Mouse (Mus musculus) fat pad, adult 2 months (tissue): Measurements from ENCODE around the gene Bbs9.

Experiments used
- DNase-seq: peaks from one replicate; pipeline ENCODE4 v3.0.0-alpha.2; 2011; ENCODE audit warnings: low read depth, low spot score; ENCODE audit errors: extremely low read depth

Bbs9 gene

DNA sequence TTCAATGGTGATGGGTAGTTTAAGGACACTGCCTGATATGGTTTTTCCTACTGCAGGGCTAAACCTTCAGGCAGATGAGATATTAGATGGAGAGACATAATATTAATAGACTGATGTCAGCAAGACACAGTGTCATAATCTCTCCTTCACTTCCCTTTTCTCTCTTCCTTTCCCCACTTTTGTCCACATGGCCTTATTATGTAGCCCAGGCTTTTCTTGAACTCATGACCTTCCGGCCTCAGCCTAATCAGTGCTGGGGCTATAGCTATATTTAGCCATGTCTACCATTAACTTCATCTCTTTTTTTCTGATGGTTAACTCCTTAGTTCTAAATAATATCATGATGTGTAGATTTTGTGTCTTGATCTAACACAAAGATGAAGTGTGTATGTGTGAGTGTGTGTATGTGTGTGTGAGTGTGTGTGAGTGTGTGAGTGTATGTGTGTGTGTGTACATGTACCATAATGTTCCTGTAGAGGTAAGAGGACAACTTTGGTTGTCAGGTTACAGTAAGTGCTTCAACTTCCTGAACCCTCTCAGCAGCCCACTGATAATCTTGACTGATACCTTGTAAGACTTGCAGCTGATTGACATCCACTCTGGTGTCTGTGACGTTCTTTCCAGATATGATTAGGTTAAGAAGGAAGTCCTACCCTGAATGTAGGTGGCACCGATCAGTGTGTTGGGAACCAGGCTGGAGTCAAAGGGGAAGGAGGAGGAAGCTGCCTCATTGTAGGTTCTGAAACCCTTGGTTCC lies 55.4 kb downstream of the Bbs9 start:
- DNase-seq, result no peak

DNA sequence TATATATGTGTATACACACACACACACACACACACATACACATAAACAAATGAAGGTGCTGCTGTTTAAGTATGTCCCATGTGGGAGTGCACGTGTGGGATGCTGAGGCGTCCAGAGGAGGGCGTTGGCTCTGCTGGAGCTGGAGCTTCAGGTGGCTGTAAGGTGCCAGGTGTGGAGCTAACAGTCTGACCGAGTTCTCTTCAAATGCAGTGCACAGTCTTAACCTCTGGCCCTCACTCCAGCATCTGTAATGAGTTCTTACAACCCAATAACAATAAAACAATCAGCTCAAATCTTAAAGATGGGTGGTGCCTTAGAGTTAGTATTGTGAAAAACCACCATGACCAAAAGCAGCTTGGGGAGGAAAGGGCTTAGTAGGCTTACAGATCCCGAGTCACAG lies 56.6 kb downstream of the Bbs9 start:
- DNase-seq, result no peak

DNA sequence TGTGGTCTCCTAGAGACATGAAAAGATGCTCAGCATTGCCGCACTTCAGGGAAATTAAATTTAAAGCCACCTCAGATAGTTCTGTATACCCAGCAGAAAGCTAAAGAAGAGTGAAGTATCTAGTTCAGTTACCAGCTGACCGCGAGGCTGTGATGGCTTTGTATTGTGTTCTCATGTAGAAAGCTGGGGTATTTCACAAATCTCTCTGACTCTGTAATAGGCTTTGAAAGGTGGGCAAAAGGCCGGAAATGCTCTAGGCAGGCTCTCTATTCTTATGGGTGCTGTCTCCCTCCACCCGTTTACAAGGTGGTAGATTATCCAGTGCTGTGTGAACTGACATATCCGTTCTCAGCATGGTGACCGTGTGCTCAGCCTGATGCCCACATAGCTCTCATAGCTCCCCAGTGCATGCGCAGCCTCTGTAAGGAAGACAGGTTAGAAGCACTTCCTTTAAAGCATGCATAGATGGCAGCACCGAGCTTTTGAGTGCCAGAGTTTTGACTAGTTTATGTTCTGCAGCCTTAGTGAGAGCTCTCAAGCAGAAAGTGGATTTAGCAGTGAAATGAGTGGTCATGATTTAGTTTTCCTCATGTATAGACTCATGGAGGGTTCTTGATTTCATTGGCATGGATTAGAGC lies 57.4 kb downstream of the Bbs9 start:
- DNase-seq, result no peak

DNA sequence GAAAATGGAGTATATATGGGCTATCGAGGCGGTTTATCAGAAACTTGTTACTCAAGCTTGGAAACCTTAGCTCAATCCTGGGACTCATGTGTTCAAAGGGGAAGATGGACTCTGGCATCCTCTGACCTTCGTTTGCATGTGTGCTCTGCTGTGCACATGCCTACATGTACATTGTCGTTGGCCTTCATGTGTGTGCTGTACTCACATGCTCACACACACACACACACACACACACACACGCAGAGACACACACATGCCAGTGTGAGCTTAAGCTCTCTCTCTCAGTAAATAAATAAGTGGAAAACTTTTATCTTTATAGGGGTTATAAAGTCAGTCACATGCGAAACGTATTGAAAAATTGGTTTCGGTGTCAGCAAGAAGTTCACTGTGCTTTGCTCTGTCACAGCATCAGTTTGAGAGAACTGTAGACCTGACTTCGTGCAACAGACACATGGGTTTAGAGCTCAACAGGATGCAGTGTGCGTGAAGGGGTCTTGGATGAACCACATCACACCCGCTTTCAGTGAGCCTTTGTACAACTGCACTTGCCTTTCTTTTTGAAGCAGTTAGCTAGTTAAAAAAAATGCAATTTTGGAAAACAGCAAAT lies 62.4 kb downstream of the Bbs9 start:
- DNase-seq, result no peak

DNA sequence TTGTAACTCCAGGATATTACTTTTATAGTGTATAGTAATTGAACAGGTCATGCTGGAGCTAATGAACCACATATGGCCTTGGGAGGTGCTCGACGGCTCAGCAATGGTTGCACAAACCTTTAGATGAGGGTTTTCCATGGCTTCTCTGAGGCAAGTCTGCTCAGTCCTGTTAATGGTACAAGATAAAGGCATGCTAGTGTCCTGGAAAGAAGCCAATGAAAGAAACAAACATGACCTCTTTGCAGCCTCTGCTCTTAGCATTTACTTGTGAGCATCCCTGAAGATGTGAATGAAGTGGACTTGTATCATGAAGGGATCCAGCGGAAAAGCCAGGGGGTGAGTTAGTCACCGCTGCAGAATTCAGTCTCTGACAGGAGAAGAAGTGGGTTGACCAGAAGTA lies 64.0 kb downstream of the Bbs9 start:
- DNase-seq, result no peak

DNA sequence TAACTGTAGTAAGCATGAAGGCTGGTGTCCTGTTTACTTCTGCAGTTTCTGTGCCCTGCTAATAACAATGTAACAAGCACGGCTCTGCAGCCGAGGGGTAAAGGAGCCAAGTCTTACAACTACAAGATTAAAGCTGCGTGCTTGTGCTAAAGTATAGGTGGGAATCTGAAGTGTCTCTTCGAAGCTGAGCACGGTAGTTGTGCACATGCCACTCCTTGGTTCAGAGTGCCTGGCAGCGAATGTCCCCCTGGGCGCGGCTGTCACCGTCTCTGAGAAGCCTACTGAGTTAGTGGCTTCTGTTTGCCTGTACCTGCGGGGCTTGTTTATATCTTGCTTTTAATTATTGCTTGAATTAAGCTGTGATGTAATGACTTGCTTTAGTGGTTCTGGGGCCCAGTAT lies 65.6 kb downstream of the Bbs9 start:
- no peak for DNase-seq

DNA sequence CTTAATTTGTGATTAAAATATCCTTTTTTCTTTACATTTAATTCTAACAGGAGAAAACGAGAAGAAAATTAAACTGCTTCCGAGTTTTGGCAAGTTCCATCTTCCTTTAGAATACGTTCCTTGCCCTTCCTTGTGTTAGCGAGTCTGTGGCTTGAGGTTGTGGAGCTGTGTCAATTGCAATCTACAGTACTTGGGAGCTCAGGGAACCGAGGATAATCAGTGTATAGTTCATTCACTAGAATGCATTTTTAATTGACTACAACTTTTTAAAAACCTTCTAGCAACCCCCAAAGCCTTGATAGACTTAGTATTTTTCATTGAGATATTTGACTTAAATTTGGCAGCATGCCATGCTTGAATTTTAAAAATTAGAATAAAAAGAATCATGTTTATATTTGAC lies 68.0 kb downstream of the Bbs9 start:
- no peak for DNase-seq

DNA sequence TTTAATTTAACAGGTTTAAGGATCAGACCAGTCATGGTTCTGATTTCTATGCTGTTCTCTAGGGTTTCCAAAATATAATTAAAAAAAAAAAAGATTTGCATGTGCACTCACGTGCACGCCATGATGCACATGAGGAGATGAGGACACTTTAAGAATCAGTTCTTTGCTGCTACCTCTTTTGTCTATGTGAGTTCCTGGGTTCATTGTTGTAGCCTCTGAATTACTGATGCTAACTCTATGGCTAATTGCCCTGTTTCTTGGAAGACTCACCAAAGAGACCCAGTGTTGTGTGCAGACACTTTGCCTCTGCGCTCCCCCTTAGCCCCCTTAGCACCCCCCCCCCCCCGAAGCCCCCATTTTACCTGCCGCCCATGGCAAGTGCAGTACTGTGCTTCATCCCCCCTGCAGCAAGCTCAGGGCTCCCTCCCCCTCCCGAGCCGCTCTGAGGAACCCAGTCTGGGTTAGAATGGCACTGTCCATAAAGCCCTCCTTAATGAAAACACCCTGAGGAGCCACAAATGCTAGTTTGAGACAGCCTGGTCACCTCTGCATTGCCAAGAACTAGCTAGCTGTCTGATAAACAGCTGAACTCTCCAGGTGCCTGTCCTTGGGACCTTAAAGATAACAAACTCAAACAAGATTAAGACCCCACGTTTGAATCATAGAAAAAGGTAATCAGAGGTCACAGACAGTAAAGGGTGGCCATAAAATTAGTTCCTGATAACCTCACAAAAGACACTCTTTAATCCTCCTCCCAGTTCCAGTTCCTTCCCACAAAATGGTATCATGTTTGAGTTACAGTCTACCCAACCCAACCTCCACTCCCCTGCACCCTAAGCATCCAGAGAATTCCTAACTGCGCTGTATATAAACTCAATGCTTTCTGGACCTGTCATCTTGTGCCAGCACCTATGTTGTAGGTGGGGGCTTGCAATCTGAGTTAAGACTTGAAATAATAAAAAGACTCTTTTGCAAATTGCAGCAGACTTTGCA lies 69.1 kb downstream of the Bbs9 start:
- no peak for DNase-seq

DNA sequence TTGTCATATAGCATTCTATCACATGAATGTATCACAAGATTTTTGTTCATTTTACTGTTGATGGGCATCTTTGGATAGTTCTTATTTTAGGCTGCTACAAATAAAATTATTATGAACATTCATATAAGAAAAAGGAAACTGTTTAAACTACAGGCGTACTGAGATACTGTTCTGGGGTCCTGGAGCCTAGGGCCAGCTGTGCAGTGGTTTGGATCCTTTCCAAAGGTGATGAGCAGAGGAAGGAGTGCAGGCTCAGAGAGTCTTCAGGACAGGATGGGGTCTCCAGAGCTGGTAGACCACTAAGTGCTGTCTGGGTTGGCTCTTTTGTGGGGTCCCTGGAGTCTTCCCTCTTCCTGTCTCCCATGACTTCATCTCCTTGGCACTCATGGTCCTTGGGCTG lies 75.8 kb downstream of the Bbs9 start:
- DNase-seq, result no peak

DNA sequence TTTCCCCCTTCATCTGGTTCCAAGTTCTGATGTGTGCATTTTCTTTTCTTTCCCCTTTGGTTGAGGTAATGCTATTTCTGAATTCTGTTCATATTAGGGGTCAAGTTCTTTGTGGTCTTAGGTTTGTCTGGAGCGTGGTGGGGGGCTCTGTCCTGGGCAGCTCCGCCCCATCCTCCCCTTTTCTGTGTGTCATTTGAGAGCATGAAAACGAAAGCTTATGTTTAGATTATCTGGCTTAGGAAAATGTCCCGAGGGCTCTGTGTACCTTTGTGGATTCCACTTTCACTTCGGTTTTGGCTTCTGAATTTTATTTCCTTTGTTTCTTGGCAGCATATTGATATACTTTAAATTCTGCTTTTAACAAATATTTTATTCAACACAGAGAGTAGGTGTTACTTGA lies 80.6 kb downstream of the Bbs9 start:
- DNase-seq, result no peak

DNA sequence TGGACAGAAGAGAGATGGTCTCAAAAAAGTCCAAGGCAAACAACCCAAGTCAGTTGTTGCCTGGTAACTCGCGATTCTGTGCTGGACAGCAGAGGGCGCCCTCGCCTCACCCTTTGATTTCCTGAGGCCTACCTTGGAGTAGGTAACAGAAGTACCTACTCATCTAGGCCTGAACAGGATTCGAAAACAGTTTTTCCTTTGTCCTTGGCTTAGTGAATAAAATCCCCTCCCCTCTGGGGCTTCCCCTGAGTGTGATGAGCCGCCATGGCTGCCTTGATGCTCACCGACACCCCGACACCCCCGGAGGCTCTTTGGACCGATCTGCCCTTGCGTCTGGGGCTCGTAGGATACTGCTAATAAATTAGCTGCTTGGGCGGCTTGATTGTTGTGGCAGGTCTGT lies 82.0 kb downstream of the Bbs9 start:
- no peak for DNase-seq

DNA sequence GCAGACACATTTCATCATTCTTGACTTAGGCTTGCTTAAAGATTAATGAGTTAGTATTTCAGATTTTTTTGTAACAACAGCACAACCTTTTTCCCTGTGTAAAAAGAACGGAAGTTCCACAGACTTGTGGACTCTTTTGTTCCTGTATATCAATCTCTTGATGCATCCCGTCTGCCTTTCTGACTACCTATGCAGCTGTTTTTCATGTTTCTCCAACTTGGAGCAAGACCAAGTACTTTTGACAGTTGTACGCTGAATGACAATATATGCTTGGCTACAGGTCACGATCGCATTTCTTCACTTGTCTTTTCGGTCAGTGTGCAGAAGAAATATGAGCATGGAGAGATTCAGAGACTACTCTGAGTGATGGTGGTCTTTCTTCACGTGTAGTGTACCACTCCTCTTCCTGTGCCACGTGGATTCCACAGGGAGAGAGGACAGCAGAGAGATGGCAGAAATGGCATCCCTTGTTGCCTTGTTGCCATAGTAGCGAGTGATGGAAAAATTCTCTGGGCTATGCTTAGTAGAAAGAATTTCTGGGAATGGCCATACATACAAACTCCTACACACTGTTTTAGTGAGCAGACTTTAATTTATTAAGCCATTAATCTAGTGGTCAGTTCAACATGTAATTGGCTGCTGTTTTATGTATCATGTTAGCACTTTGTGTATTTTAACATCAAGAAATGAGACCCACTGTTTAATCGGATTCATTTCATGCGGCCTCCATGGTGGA lies 88.3 kb downstream of the Bbs9 start:
- no peak for DNase-seq

DNA sequence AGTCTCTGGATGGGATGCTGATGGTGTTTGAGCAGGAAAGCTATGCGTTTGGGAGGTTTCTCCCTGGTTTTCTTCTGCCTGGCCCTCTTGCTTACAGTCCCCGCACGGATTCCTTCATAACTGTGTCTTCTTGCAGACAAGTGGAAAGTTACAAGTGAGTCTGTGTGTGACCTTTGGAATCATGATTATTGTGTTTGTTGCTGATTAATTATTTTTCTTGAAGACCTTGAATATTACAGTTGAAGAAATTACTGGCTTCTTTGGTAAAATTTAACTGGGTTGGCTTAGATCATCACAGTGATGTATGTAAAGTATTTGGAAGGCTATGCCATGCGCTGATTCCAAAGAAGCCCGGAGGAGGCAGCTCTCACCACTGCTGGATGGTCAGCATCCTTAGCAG lies 92.2 kb downstream of the Bbs9 start:
- no peak for DNase-seq

DNA sequence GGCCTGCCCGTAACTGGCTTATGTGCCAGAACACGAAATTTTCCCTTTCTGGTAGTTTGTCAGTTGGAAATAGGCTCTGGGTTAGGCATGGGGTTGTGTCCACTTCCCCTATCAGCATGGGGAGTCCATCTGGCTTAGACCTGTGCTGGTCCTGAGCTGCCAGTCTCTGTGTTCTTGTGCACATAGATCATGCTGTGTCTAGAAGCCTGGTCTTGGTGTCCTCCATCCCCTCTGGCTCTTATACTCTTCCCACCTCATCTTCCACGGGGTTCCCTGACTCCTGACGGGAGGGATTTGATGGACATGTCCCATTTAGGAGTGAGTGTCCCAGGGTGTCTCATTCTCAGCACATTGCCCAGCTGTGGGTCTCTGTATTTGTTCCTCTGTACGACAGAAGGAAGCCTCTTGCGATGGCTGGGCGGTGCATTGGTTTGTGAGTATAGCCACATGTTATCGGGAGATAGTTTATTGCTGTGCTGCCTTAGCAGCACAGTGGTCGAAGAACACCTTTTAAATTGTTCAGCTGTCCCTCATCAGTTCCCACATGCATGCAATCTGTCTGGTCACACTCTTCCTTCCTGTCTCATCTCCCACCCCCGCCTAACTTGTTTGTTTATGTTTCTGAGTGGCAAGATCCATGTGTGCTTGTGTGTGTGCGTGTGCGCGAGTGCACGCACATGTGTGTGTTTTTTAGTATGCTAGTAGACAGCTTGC lies 101.1 kb downstream of the Bbs9 start:
- no peak for DNase-seq

DNA sequence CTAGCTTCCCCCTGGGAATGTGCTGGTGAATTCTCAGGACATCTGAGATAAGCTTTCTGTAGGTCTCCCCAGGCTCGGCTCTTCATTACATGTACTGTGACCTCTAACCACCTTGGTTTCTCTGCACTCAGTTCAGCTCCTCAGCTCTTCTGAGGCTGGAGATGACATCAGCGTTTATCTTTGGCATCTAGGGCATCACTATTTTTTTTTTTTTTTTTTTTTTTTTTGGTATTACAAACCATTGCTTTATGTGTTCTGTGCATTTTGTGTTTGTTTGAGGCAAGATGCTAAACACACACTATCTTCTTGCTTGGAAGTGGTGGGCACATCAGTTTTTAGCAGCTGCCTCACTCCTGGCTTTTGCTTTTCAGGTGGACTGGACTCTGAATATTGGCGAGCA lies 102.8 kb downstream of the Bbs9 start:
- DNase-seq, result no peak

DNA sequence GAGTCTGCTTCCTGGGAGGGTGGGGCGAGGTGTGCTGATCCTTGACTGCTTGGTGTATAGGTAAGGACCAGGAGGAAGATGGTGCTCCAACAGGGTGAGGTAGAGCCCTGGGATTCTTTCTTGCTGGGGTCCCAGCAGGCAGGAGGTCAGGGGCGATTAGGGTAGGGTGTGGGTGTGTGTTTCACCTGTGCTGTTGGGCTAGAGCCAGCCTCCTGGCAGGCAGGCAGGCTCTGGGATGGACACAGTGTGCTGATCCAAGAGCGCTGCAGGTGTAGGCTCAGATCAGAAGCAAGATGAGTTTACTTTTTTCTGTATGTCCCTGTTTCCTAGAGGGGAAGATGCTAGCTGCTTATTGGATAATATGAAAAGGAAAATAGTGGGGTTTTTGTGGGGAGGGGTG lies 108.7 kb downstream of the Bbs9 start:
- DNase-seq, result no peak

DNA sequence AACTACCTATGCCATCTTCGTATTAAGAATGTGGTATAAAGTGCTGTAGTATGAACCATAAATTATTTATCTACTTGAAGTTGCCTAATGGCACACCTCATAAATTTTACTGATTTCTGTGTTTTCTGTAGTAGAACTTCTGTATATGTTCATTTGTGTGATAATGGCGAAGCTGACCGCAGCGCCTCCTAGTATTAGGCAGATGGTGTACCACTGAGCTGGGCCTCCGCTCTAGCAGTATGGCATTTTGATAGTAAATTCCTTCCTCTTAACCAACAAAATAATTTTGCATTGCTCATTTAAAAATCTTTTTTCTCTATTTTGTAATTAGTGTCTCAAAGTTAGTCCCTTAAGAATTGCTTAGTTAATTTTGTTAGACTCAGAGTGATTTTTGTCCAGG lies 117.5 kb downstream of the Bbs9 start:
- no peak for DNase-seq

DNA sequence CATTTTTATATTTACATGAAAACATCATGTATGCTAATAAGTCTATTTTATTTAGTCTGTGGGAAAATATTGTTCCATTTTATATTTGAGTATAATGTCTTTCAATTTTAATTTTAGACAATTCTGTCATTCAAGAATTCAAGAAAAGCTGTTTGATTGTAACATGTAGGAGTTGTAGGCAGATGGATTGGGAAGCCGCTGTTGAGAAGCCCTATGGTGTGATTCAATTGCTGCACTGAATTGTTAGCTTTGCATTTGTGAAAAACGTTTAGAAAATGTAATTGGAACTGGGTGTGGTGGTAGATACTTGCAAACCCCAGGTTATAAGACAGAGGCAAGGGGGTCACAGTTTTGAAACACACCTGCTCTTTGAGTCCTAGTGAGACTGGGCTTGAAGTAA lies 121.1 kb downstream of the Bbs9 start:
- DNase-seq, result no peak

DNA sequence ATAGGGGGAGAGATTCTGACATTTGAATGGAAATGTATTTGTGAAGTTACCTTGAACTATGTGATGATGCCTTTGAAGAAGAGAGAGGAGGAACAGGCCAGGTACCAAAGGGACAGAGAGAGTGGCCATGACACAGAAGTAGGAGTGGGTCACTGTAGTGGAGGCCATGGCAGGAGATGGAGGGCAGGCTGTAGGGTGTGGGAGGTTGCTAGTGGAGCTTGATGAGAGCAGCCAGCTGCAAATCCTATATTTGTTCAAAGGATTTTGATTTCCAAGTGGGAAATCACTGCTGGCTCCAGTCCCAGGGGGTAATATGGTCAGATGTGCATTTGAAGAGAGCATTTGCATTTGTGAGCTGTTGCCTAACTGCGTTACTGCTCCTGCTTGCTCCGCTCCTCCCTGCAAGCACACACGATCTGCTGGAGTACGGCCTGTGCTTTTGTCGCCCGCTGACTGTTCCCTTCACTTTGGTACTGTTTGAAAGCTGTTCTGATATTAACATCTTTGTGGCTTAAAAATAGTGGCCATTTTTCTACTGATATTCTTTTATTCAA lies 137.8 kb downstream of the Bbs9 start:
- DNase-seq, result no peak

DNA sequence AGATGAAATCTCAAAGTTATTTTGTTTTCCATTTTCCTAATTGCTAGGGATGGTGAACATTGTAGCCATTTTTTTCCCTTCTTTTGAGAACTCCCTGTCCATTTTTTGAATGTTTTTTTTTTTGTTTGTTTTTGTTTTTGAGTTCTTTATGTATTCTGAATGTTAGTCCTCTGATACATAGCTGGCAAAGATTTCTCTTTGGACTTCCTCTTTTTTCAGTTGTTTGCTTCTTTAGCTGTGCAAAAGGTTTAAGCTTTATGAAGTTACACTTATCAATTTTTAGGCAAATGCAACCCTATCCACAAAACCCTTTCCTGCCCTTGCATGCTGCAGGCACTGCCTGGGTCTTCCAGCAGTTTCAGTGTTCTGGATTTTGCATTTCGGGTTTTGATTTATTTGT lies 143.7 kb downstream of the Bbs9 start:
- DNase-seq, result no peak
